Mouse (Mus musculus): ENCODE measurements around the gene Synpr. TPM values are rescaled to one million over a fixed set of nuclear protein-coding genes. Genes with fewer than 3 reads are reported as not detected.

Synpr gene
- total RNA-seq, 4 experiments from 2014 or later, result not detected

- DNase-seq (ENCODE audit: low spot score in 2 of 2), result no peak
Observed at GRCm38 (mm10) chr14:13355569-13356362, 71.2 kb downstream of the Synpr start.

- no peak for DNase-seq (ENCODE audit: low spot score in 2 of 2)
Observed at GRCm38 (mm10) chr14:13357101-13357667, 72.6 kb downstream of the Synpr start.

GRCm38 (mm10) chr14:13358037-13358436 lies 73.5 kb downstream of the Synpr start:
- DNase-seq (ENCODE audit: low spot score in 2 of 2), result no peak

DNA sequence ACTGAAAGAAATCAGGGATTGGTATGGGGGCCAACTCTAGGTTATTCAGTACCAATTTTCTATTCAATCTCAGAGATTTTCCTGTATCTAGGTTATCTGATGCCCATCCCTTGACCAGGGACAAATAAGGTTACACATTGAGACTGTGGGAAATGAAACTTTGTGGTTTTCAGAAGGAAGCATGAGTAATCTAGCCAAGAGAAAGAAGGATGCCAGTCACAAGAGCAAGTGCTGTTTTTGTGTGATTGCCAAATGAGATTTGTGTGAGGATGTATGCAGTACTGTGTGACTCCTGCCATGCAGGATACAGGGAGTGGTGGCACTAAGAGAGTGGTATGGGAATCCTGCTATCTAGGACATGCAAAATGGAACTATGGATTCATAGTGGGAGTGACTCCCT lies 76.6 kb downstream of the Synpr start:
- no peak for DNase-seq (ENCODE audit: low spot score in 2 of 2)

DNA sequence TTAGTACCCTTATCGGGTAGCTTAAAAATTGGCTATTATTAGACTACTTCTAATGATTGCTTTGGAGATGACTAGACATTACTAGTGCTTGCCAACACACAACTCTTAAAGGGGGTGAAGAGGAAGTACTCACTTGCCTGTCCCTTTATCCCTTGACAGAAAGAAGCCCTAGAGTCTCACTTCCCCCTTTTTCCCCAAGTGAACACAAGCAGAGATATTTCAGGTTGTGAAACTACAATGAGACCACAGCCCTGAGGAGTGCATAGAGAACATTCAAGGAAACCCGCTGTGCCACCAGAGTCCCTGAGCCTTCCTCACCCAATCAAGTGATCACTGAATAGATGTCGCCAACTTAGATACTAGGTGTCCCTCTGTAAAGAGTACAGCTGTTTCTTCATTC lies 77.1 kb downstream of the Synpr start:
- no peak for DNase-seq (ENCODE audit: low spot score in 2 of 2)

GRCm38 (mm10) chr14:13368309-13368708 lies 83.7 kb downstream of the Synpr start:
- no peak for DNase-seq (ENCODE audit: low spot score in 2 of 2)

- DNase-seq (ENCODE audit: low spot score in 2 of 2), result no peak
Observed at GRCm38 (mm10) chr14:13389081-13389480, 104.5 kb downstream of the Synpr start.

GRCm38 (mm10) chr14:13389954-13390353 lies 105.4 kb downstream of the Synpr start:
- no peak for DNase-seq (ENCODE audit: low spot score in 2 of 2)

DNA sequence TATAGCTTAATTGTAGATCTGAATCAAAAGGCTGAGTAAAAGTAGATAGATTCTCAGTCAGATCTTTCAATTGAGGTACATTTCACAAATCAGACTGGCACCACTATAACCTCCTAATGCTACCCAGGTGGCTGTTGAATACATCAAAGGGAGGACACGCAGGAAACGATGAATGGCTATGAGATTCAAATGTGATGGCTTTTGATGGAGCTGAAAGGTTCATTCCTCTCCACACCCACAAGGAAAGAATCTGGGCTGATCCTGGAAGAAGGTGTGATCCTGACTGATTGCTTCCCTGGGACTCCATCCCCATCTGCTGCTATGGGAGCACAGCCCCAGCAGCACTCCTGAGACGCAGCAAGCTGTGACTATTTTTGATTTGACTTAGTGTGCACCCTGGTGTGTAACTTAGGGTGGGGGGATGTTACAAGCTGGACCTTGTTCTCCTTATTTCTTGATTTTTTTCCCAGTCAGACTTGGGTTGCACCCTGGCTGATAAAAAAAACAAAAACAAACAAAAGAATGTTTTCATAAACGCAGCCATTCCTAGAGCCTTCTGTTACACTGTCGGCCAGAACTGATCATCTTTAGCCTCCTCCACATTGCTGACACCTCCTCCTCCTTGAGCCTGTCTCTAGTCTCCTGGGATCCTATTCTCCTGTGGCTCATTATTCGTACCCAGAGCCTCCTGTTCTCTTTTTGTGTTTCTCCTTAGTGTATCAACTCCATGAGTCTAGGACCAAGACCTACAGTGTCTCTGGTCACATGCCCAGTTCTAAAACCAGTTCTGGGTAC lies 114.8 kb downstream of the Synpr start:
- DNase-seq (ENCODE audit: low spot score in 2 of 2), result no peak

- no peak for DNase-seq (ENCODE audit: low spot score in 2 of 2)
Observed at GRCm38 (mm10) chr14:13411636-13412035, 127.1 kb downstream of the Synpr start.

DNA sequence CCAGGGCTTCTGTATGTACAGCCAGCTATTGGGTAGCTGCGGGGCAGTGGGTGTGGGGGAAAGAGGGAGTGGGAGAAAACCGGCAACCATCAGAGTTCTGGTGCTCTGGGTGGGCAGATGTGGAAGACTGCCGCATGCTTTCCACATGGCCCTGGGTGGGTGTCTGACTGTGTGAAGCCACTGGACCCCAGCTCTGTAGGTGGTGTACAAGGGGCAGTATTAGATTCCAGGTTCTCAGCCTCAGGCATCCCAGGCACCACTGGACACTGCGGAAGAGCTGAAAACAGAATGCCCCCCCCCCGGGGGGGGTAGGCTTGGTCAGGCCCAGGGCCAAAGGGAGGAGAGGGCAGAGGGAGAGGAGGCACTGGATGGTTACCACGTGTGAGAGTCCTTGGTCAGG lies 156.1 kb downstream of the Synpr start:
- no peak for DNase-seq (ENCODE audit: low spot score in 2 of 2)

DNA sequence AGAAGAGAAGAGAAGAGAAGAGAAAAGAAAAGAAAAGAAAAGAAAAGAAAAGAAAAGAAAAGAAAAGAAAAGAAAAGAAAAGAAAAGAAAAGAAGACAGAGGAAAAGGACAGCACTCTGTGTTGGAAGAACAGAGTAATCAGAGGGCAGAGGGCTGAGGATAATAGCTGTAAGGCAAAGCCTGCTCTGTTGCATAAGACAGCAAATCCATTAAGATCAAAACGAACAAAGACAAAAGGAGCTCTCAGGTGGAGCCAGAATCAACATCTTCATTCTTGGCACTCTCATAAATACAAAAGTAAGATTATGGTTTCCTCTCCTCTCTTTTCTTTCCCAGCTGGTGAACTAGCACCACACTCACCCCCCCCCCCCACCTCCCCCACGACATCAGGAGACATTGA lies 160.3 kb downstream of the Synpr start:
- DNase-seq (ENCODE audit: low spot score in 2 of 2), result no peak

DNA sequence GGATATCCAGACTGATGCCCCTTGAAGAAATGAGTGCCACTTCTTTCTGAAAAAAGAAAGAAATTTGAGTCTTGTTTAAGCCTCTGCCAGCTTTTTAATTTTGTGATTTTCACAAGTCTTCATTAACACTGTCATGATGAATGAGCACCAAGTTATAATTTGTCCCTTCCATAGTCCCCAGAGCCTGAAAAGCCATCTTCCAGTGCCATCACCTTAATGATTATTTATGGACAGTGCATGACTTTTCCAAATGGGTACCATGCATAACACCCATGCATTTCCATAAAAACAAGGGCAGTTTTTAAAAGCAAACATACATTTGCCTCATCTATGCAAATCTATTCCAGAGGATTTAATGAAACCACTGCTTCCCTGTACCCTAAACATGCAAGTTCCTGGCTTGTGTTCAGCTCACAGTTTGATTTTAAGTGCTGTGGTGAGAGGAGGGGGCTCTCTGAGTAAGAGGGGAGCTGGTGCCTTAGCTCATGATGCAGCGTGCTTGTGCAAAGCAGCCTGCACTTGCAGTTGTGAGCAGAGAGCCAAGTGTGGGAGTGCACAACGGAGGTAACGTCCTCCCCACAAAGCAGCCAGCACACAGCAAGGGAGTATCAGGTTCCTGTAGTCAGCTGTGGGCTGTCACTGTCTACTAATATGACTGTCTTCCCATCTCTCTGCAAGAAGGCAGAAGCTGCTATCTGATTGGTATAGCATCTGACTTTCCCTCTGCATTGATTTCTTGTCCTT lies 169.1 kb downstream of the Synpr start:
- DNase-seq (ENCODE audit: low spot score in 2 of 2), result no peak

DNA sequence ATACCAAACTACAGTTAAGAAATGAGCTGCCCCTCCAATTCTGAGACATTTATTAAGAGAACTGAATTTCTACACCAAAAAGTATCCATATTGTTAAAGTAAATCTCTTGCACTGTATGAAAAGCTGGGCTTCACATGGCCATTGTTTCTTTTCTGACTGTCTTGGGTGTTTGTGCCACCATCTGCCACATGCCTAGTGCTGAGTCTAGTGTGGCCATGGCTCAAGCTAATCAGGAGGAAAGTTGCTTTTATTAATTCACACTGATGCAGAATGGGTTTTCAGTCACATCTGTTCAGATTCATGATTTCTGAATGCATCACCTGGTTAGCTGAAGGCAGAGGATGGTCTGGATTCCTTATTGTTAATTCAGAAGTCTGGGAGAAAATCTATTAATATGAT lies 170.4 kb downstream of the Synpr start:
- DNase-seq (ENCODE audit: low spot score in 2 of 2), result no peak

- no peak for DNase-seq (ENCODE audit: low spot score in 2 of 2)
Observed at GRCm38 (mm10) chr14:13459333-13459732, 174.8 kb downstream of the Synpr start.

- no peak for DNase-seq (ENCODE audit: low spot score in 2 of 2)
Observed at GRCm38 (mm10) chr14:13469211-13469610, 184.6 kb downstream of the Synpr start.

GRCm38 (mm10) chr14:13477821-13478220 lies 193.2 kb downstream of the Synpr start:
- no peak for DNase-seq (ENCODE audit: low spot score in 2 of 2)

GRCm38 (mm10) chr14:13505355-13505754 lies 220.8 kb downstream of the Synpr start:
- no peak for DNase-seq (ENCODE audit: low spot score in 2 of 2)

- no peak for DNase-seq (ENCODE audit: low spot score in 2 of 2)
Observed at GRCm38 (mm10) chr14:13518608-13519139, 234.1 kb downstream of the Synpr start.

DNA sequence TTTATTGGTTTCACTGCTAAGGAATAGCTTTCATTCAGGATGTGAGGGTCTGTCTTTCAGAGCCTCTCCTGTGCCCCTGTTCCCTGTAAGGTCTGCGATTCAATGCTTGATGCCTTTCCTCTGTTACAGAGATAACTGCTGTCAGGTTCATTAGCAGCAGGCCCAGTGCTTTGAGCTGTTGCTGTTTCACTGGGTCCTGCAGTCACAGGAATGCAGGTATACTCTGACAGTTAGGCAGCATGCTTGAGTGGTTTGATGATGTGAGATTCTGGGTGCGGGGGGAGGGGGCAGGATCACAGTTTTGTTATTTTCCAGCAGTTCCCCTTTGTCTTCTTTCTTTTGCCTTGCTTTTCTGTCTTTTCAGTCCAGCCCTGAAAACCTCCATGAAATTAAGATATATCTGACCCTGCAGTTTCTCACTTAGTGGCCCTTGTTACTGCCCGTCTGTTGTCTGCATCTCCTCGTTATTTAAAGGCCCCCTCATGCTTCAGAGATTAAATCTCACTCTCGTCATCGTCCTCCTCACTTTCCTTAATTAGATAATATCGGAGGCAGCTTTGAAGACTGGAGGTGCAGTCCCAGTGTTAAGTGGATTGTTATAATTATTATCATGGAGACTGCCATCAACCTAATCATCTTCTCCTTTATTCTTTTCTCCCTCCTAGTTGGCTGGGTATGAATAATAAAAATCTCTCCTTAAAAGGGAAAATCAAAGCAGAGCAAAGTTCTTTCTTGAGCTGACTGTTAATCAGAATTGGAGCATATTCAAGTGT lies 234.8 kb downstream of the Synpr start:
- DNase-seq (ENCODE audit: low spot score in 2 of 2), result no peak

GRCm38 (mm10) chr14:13547746-13548145 lies 263.2 kb downstream of the Synpr start:
- DNase-seq (ENCODE audit: low spot score in 2 of 2), result no peak
